Mouse (Mus musculus) liver, adult (tissue): ENCODE data around the gene Apopt1.

Experiments
- GATA4 ChIP-seq: IDR thresholded peaks from 2 replicates; pipeline ENCODE4 v1.6.1; 2014; ENCODE audit warnings: mild to moderate bottlenecking, low read length; ENCODE audit not compliant: insufficient replicate concordance

Apopt1 gene

GRCm38 (mm10) chr12:111716505-111716904 is 3.4 kb downstream of the Apopt1 start:
- no peak for TF ChIP-seq GATA4

- no peak for TF ChIP-seq GATA4
Observed at GRCm38 (mm10) chr12:111718656-111719055, 5.6 kb downstream of the Apopt1 start.

GRCm38 (mm10) chr12:111720222-111720621 is 7.2 kb downstream of the Apopt1 start:
- no peak for TF ChIP-seq GATA4

GRCm38 (mm10) chr12:111722654-111723053 is 9.6 kb downstream of the Apopt1 start:
- TF ChIP-seq GATA4: no peak

GRCm38 (mm10) chr12:111724638-111725337 is 11.7 kb downstream of the Apopt1 start:
- TF ChIP-seq GATA4: no peak

- TF ChIP-seq GATA4: no peak
Observed at GRCm38 (mm10) chr12:111725338-111726121, 12.5 kb downstream of the Apopt1 start.

- no peak for TF ChIP-seq GATA4
Observed at GRCm38 (mm10) chr12:111726122-111726463, 13.0 kb downstream of the Apopt1 start.

GRCm38 (mm10) chr12:111727956-111728355 is 14.9 kb downstream of the Apopt1 start:
- no peak for TF ChIP-seq GATA4

- no peak for TF ChIP-seq GATA4
Observed at GRCm38 (mm10) chr12:111731822-111732807, 19.1 kb downstream of the Apopt1 start.

- no peak for TF ChIP-seq GATA4
Observed at GRCm38 (mm10) chr12:111732921-111733320, 19.9 kb downstream of the Apopt1 start.

GRCm38 (mm10) chr12:111734912-111735311 is 21.9 kb downstream of the Apopt1 start:
- no peak for TF ChIP-seq GATA4

- no peak for TF ChIP-seq GATA4
Observed at GRCm38 (mm10) chr12:111737370-111737769, 24.3 kb downstream of the Apopt1 start.

- no peak for TF ChIP-seq GATA4
Observed at GRCm38 (mm10) chr12:111738754-111739153, 25.7 kb downstream of the Apopt1 start.

- TF ChIP-seq GATA4: no peak
Observed at GRCm38 (mm10) chr12:111741338-111741737, 28.3 kb downstream of the Apopt1 start.

- TF ChIP-seq GATA4: no peak
Observed at GRCm38 (mm10) chr12:111743419-111743818, 30.4 kb downstream of the Apopt1 start.
